Mouse (Mus musculus): ENCODE measurements at regions not wholly inside any gene's neighbourhood (a gene's known extent, or its start where the extent isn't known, plus 50 kb on each side); places are given as distances from the start of the nearest gene placed in this dataset.
A peak's percentile ranks its signal among the peaks of the same experiment; 100 is the strongest.

GRCm38 (mm10) chr12:70712322-70713024 lies 112.8 kb upstream of the Frmd6 start:
- peak in 1 of 2 experiments; percentile 26 for DNase-seq (ENCODE audit: low spot score in 2 of 2)

- DNase-seq (ENCODE audit: low spot score in 2 of 2) = peak in 1 of 2 experiments; percentile 16
These were observed 111.6 kb upstream of the Frmd6 start for GRCm38 (mm10) chr12:70713499-70714280.

GRCm38 (mm10) chr12:70714281-70714679 lies 111.0 kb upstream of the Frmd6 start:
- DNase-seq (ENCODE audit: low spot score in 2 of 2) = peak; percentile 53 to 54

GRCm38 (mm10) chr12:70715836-70716235 lies 109.5 kb upstream of the Frmd6 start:
- no peak for DNase-seq (ENCODE audit: low spot score in 2 of 2)

GRCm38 (mm10) chr12:70718602-70719001 lies 106.7 kb upstream of the Frmd6 start:
- DNase-seq (ENCODE audit: low spot score in 2 of 2) = no peak

- DNase-seq (ENCODE audit: low spot score in 2 of 2) = no peak
These were observed 106.1 kb upstream of the Frmd6 start for GRCm38 (mm10) chr12:70719255-70719654.

GRCm38 (mm10) chr12:70720178-70720894 lies 105.0 kb upstream of the Frmd6 start:
- no peak for DNase-seq (ENCODE audit: low spot score in 2 of 2)

- DNase-seq (ENCODE audit: low spot score in 2 of 2) = no peak
These were observed 100.0 kb upstream of the Frmd6 start for GRCm38 (mm10) chr12:70725326-70725725.

GRCm38 (mm10) chr12:70727496-70728259 lies 97.6 kb upstream of the Frmd6 start:
- no peak for DNase-seq (ENCODE audit: low spot score in 2 of 2)

GRCm38 (mm10) chr12:70728407-70728806 lies 96.9 kb upstream of the Frmd6 start:
- no peak for DNase-seq (ENCODE audit: low spot score in 2 of 2)

GRCm38 (mm10) chr12:70729961-70730360 lies 95.4 kb upstream of the Frmd6 start:
- no peak for DNase-seq (ENCODE audit: low spot score in 2 of 2)

- no peak for DNase-seq (ENCODE audit: low spot score in 2 of 2)
These were observed 93.8 kb upstream of the Frmd6 start for GRCm38 (mm10) chr12:70731498-70731897.

- DNase-seq (ENCODE audit: low spot score in 2 of 2) = no peak
These were observed 92.7 kb upstream of the Frmd6 start for GRCm38 (mm10) chr12:70732591-70732990.

- no peak for DNase-seq (ENCODE audit: low spot score in 2 of 2)
These were observed 86.8 kb upstream of the Frmd6 start for GRCm38 (mm10) chr12:70738554-70738953.

GRCm38 (mm10) chr12:70739316-70739715 lies 86.0 kb upstream of the Frmd6 start:
- no peak for DNase-seq (ENCODE audit: low spot score in 2 of 2)

- no peak for DNase-seq (ENCODE audit: low spot score in 2 of 2)
These were observed 85.5 kb upstream of the Frmd6 start for GRCm38 (mm10) chr12:70739766-70740165.

GRCm38 (mm10) chr12:70742836-70743235 lies 82.5 kb upstream of the Frmd6 start:
- DNase-seq (ENCODE audit: low spot score in 2 of 2) = no peak

GRCm38 (mm10) chr12:70745681-70746080 lies 79.6 kb upstream of the Frmd6 start:
- no peak for DNase-seq (ENCODE audit: low spot score in 2 of 2)

- DNase-seq (ENCODE audit: low spot score in 2 of 2) = no peak
These were observed 75.7 kb upstream of the Frmd6 start for GRCm38 (mm10) chr12:70749651-70750050.

GRCm38 (mm10) chr12:70750651-70751578 lies 74.4 kb upstream of the Frmd6 start:
- DNase-seq (ENCODE audit: low spot score in 2 of 2) = no peak
